Mouse (Mus musculus): ENCODE data around the gene Lrrc8d.

- TF ChIP-seq GATA1 (IDR thresholded peaks at IDR 0.05; ENCODE audit: low read length) (no peak), TAL1 (IDR thresholded peaks at IDR 0.05; ENCODE audit: low read length) (no peak)
Observed at GRCm38 (mm10) chr5:105853271-105853670, 153.5 kb downstream of the Lrrc8d start.
